Mouse (Mus musculus) neural tube, embryonic 12.5 days (tissue): Measurements from ENCODE around the gene Map3k20. TPM values are rescaled to one million over a fixed set of nuclear protein-coding genes. Genes with fewer than 3 reads are reported as not detected.

Source experiments
- ATAC-seq: fragments of 200-750 bp; cut with Nextera tagmentation; 2 replicates; pipeline ENCODE4 v1.8.0; 2017; ENCODE audit warnings: low read depth, mild to moderate bottlenecking, moderate TSS enrichment, moderate library complexity; ENCODE audit not compliant: low FRiP score
- H3K27ac ChIP-seq: fragments of 300-500 bp; sonication (generic); 2 replicates; pipeline ENCODE4 v1.5.1; 2016
- H3K27me3 ChIP-seq: fragments of 300-500 bp; sonication (generic); replicated peaks from 2 replicates; pipeline ENCODE4 v1.6.1; 2016; ENCODE audit warnings: mild to moderate bottlenecking
- H3K36me3 ChIP-seq: fragments of 300-500 bp; sonication (generic); 2 replicates; pipeline ENCODE4 v1.6.1; 2016; ENCODE audit warnings: mild to moderate bottlenecking
- H3K4me1 ChIP-seq: fragments of 300-500 bp; sonication (generic); 2 replicates; pipeline ENCODE4 v1.6.1; 2016
- H3K4me2 ChIP-seq: fragments of 300-500 bp; sonication (generic); replicated peaks from 2 replicates; pipeline ENCODE4 v1.6.1; 2016; ENCODE audit warnings: mild to moderate bottlenecking
- H3K4me3 ChIP-seq: fragments of 300-500 bp; sonication (generic); 2 replicates; pipeline ENCODE4 v1.5.1; 2016
- H3K9ac ChIP-seq: fragments of 300-500 bp; sonication (generic); 2 replicates; pipeline ENCODE4 v1.6.1; 2016; ENCODE audit warnings: mild to moderate bottlenecking
- H3K9me3 ChIP-seq: fragments of 300-500 bp; sonication (generic); 2 replicates; pipeline ENCODE4 v1.6.1; 2016; ENCODE audit warnings: mild to moderate bottlenecking
- WGBS: fragments of 180-500 bp; shearing (Covaris S2); methylation state at CpG from one replicate; pipeline ENCODE4 v1.1.7; 2016; 5-methylcytosine and 5-hydroxymethylcytosine counted together
- polyA plus RNA-seq: library from polyadenylated mRNA; unstranded; fragments of >200 nt; fragmentation: Nextera tagmentation; extraction: Ambion mirVana; gene quantifications from 2 replicates; pipeline ENCODE4 v1.2.1, GENCODE M21; 2016

The Map3k20 gene
- polyA plus RNA-seq, 1 experiment from 2014 or later, result 6.8 TPM

DNA sequence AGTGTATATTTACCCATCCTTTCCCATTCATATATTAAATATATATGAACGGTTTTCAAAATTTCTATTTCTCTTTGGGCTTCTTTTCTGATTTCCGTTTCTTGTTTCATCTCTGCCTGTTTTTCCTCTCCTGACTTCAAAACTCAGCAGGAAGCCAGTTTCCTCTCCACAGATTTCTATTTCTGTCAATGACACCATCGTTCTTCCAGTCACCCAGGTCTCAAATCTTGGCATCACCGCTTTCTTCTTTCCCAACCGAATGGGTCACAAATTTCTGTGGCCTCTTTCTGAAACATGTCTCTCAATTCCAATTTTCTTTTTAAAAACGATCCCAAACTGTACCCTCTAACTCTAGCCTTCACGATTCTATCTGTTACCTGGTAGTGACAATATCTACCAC is 748 bp upstream of the Map3k20 start:
- 79% methylated on average over 7 of the region's 7 CpGs for WGBS
- Histone ChIP-seq H3K27ac (no peak overlapping the region), H3K27me3 (no peaks in the 10 kb centered on the region; the same call in 1 of the 2 replicates), H3K9ac (no peak overlapping the region), H3K36me3 (no peaks in the 10 kb centered on the region), H3K4me2 (no peak overlapping the region), H3K4me1 (peaks cover 9% of the 10 kb centered on the region; the same call in 1 of the 2 replicates), H3K4me3 (no peak overlapping the region), H3K9me3 (no peaks in the 10 kb centered on the region)
- ATAC-seq, result no peak

- Histone ChIP-seq H3K36me3 (no peaks in the 10 kb centered on the region), H3K4me1 (peaks cover 9% of the 10 kb centered on the region; the same call in 1 of the 2 replicates), H3K4me2 (peak overlapping the region; percentile 95), H3K9me3 (no peaks in the 10 kb centered on the region), H3K27me3 (no peaks in the 10 kb centered on the region; the same call in 1 of the 2 replicates), H3K4me3 (peak overlapping the region; percentile 87), H3K9ac (peak overlapping the region; percentile 82), H3K27ac (no peak overlapping the region)
- WGBS, result under 1% methylated on average over 58 of the region's 60 CpGs
- ATAC-seq, result peak; percentile 65
These were observed 638 bp downstream of the Map3k20 start for GRCm38 (mm10) chr2:72285888-72286661.

DNA sequence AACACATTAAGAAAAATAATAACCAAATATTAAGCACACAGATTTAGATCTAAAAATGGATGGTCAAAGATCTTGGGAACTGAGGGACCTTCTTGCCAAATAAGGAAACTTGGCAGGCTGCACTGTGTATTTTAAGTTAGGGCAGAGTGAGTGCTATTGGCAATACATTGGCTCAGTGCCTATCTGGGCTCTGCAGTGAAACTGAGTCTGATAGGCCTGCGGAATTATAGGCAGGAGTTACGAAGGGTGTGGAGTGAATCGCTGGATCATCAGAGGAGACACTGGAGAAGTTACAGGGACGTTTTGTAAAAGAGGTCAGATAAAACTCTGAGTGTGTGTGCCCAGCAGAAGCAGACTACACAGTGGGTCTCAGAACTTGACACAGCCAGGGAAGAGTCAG is 1.7 kb downstream of the Map3k20 start:
- Histone ChIP-seq H3K9ac (no peak overlapping the region), H3K9me3 (no peaks in the 10 kb centered on the region), H3K4me3 (no peak overlapping the region), H3K36me3 (no peaks in the 10 kb centered on the region), H3K27me3 (no peaks in the 10 kb centered on the region; the same call in 1 of the 2 replicates), H3K4me2 (no peak overlapping the region), H3K4me1 (peaks cover 9% of the 10 kb centered on the region; the same call in 1 of the 2 replicates), H3K27ac (no peak overlapping the region)
- WGBS, result 63% methylated on average over 4 of the region's 4 CpGs
- no peak for ATAC-seq

GRCm38 (mm10) chr2:72288932-72289534 is 3.6 kb downstream of the Map3k20 start:
- Histone ChIP-seq H3K9me3 (no peaks in the 10 kb centered on the region), H3K27me3 (no peaks in the 10 kb centered on the region; the same call in 1 of the 2 replicates), H3K4me1 (peaks cover 9% of the 10 kb centered on the region; the same call in 1 of the 2 replicates), H3K4me2 (no peak overlapping the region), H3K4me3 (no peak overlapping the region), H3K9ac (no peak overlapping the region), H3K36me3 (no peaks in the 10 kb centered on the region), H3K27ac (no peak overlapping the region)
- WGBS, result 87% methylated on average over 11 of the region's 11 CpGs
- no peak for ATAC-seq

- no peak for ATAC-seq
These were observed 5.7 kb downstream of the Map3k20 start for GRCm38 (mm10) chr2:72291103-72291502.

GRCm38 (mm10) chr2:72292573-72292972 is 7.1 kb downstream of the Map3k20 start:
- no peak overlapping the region for H3K4me3 ChIP-seq
- no peaks in the 10 kb centered on the region; the same call in 1 of the 2 replicates for H3K27me3 ChIP-seq
- H3K9me3 ChIP-seq, result no peaks in the 10 kb centered on the region
- 89% methylated on average over 8 of the region's 8 CpGs for WGBS
- no peak overlapping the region for H3K4me2 ChIP-seq
- H3K4me1 ChIP-seq, result no peaks in the 10 kb centered on the region
- no peak for ATAC-seq
- no peaks in the 10 kb centered on the region for H3K36me3 ChIP-seq
- H3K27ac ChIP-seq, result no peak overlapping the region
- no peak overlapping the region for H3K9ac ChIP-seq

More at GRCm38 (mm10) chr2:72291103-72291502, 5.7 kb downstream of the Map3k20 start:
- Histone ChIP-seq H3K27me3 (no peaks in the 10 kb centered on the region; the same call in 1 of the 2 replicates), H3K36me3 (no peaks in the 10 kb centered on the region), H3K27ac (no peak overlapping the region), H3K4me1 (peaks cover 3% of the 10 kb centered on the region; the same call in 1 of the 2 replicates), H3K4me3 (no peak overlapping the region), H3K9ac (no peak overlapping the region), H3K4me2 (no peak overlapping the region), H3K9me3 (no peaks in the 10 kb centered on the region)
- WGBS, result 73% methylated on average over 1 of the region's 1 CpGs

- no peak for ATAC-seq
- WGBS, result 89% methylated on average over 6 of the region's 6 CpGs
- H3K27me3 ChIP-seq, result no peaks in the 10 kb centered on the region
- H3K9ac ChIP-seq, result no peak overlapping the region
- H3K4me2 ChIP-seq, result no peak overlapping the region
- H3K4me3 ChIP-seq, result no peak overlapping the region
- H3K9me3 ChIP-seq, result no peaks in the 10 kb centered on the region
- H3K27ac ChIP-seq, result no peak overlapping the region
- no peaks in the 10 kb centered on the region for H3K36me3 ChIP-seq
- no peaks in the 10 kb centered on the region for H3K4me1 ChIP-seq
These were observed 9.6 kb downstream of the Map3k20 start for GRCm38 (mm10) chr2:72294994-72295393.

GRCm38 (mm10) chr2:72296984-72297715 is 11.7 kb downstream of the Map3k20 start:
- Histone ChIP-seq H3K4me2 (no peak overlapping the region), H3K27me3 (no peaks in the 10 kb centered on the region), H3K27ac (no peak overlapping the region), H3K4me1 (no peaks in the 10 kb centered on the region), H3K9me3 (no peaks in the 10 kb centered on the region), H3K4me3 (no peak overlapping the region), H3K36me3 (no peaks in the 10 kb centered on the region), H3K9ac (no peak overlapping the region)
- 89% methylated on average over 10 of the region's 10 CpGs for WGBS
- ATAC-seq, result no peak

DNA sequence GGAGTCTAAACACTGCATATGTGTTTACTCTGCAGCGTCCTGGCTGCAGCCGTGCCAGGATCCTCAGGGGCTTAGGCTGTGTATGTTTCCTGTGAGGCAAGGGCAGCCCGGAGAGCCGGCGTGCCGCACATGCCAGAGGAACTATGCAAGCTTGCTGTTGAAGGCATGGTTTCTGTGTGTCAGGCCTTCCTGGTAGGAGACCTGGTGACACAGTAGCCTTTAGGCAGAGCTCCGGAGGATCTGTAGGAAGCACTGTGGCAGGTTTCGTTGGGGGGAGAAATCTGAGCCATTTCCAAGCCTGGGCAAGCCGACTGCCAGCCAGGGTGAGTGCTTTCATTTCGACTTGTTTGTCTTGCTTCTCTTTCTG is 12.3 kb downstream of the Map3k20 start:
- no peak for ATAC-seq
- 72% methylated on average over 10 of the region's 10 CpGs for WGBS
- no peak overlapping the region; the same call in 1 of the 2 replicates for H3K27ac ChIP-seq
- H3K4me3 ChIP-seq, result no peak overlapping the region
- no peak overlapping the region for H3K4me2 ChIP-seq
- no peaks in the 10 kb centered on the region for H3K9me3 ChIP-seq
- H3K27me3 ChIP-seq, result no peaks in the 10 kb centered on the region
- H3K36me3 ChIP-seq, result no peaks in the 10 kb centered on the region
- H3K9ac ChIP-seq, result no peak overlapping the region
- H3K4me1 ChIP-seq, result no peaks in the 10 kb centered on the region

GRCm38 (mm10) chr2:72298406-72298805 is 13.0 kb downstream of the Map3k20 start:
- Histone ChIP-seq H3K9ac (no peak overlapping the region), H3K4me3 (no peak overlapping the region), H3K27me3 (no peaks in the 10 kb centered on the region), H3K4me1 (no peaks in the 10 kb centered on the region), H3K27ac (no peak overlapping the region), H3K36me3 (no peaks in the 10 kb centered on the region), H3K4me2 (no peak overlapping the region), H3K9me3 (no peaks in the 10 kb centered on the region)
- ATAC-seq, result no peak
- 63% methylated on average over 4 of the region's 4 CpGs for WGBS

DNA sequence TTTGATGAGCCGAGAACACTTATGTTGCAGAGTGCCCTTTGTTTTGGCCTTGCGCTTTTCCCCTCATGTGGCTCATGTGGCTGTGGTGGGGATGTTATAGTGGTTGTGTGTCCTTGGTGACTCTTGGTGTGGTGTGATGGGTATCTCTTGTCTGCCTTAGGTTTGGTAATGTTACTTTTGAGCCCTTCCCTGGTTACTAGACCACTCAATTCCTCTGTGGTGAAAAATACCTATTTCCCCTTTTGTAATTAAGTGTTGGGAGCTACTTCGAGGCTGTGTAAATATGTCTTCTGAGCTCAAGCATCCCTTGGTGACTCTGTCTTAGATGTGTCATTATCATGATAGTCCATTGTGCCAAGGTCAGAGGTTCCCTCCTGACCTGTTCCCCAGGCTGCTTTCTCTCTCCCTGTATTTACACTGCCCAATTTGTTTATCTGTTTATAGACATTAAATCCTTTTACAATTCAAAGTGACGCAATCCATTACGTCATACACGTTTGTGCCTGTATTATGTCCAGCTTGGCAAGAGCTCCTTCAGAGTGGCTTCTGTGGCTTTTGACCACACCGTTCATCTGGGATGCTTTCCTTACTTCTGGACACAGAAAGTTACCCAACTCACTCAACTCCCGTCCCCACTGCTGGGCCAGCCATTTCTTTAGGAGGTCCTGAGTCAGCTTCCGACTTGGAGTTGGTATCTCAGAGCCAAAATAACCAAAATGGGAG is 15.9 kb downstream of the Map3k20 start:
- Histone ChIP-seq H3K27ac (no peak overlapping the region), H3K9ac (no peak overlapping the region), H3K4me2 (no peak overlapping the region), H3K9me3 (no peaks in the 10 kb centered on the region), H3K27me3 (no peaks in the 10 kb centered on the region), H3K4me3 (no peak overlapping the region), H3K36me3 (no peaks in the 10 kb centered on the region), H3K4me1 (no peaks in the 10 kb centered on the region)
- 90% methylated on average over 9 of the region's 9 CpGs for WGBS
- no peak for ATAC-seq

GRCm38 (mm10) chr2:72305738-72306137 is 20.3 kb downstream of the Map3k20 start:
- Histone ChIP-seq H3K9me3 (no peaks in the 10 kb centered on the region), H3K27me3 (no peaks in the 10 kb centered on the region), H3K36me3 (no peaks in the 10 kb centered on the region), H3K9ac (no peak overlapping the region), H3K27ac (no peak overlapping the region), H3K4me1 (no peaks in the 10 kb centered on the region), H3K4me2 (no peak overlapping the region), H3K4me3 (no peak overlapping the region)
- no peak for ATAC-seq
- 94% methylated on average over 7 of the region's 7 CpGs for WGBS
